Mouse (Mus musculus): ENCODE data around the gene Glud1.

DNA sequence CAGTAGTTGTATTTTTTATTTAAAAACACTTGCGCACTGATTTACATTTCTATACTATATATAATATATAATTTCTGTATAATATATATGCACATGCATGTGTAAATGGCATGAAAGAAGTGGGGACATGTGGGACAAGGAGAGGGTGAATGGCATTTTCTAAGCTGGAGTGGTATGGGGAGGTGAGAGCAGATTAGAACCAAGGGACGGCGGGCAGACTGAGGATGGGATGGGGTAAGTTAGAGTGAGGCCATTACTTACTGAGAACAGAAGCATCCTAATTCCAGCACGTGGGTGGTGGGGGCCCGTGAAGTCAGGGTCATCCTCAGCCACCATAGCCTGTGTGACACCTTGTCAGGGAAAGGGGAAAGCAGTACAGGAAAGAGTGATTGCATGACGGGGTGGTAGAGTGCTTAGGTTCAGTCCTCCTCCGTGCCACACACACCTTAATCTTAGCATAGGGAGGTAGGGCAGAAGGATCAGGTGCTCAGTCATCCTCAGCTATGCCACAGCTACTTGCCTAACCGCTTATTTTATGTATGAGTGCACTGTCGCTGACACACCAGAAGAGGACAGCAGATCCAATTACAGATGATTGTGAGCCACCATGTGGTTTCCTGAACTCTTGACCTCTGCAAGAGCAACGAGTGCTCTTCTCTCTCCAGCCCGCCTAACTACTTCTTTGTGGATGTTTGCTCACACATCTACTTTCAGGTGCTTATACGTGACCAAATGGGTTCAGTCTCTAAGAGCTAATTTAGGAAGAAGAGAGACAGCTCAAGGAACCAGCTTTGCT, 35.4 kb downstream of the Glud1 start:
- TF ChIP-seq CTCF (IDR thresholded peaks at IDR 0.05; ENCODE audit: low read depth): no peak
- no peak for TF ChIP-seq EP300 (IDR thresholded peaks at IDR 0.05; ENCODE audit: low read depth)
